8 mouse cellular contexts compared by ENCODE assay signal in genomic region chr9:37207929-37208411, GRCm38 (mm10). TPM values are rescaled to one million over a fixed set of nuclear protein-coding genes. Genes with fewer than 3 reads are reported as not detected.
DNase-seq lines count a peak whose midpoint lies in the region; ATAC-seq lines count a peak whose summit lies in the region.

Tmem218 (plus strand) TSS chr9:37208223.

- DNase-seq in B cell, adult 2 months, result peak; percentile 87 to 91
- peak; percentile 100 for DNase-seq in brain, adult 2 months (ENCODE audit: low read depth, low spot score)
- peak; percentile 98 for DNase-seq in heart, embryonic 10.5 days (ENCODE audit: low spot score)
- DNase-seq in liver, result peak; percentile 91
- peak; percentile 84 to 88 for DNase-seq in spleen, postnatal 4 days (ENCODE audit: low spot score in 2 of 2)

- no peaks in the 10 kb centered on the region for H3K36me3 ChIP-seq in heart, embryonic 10.5 days
- H3K36me3 ChIP-seq in kidney, embryonic 15.5 days, result no peaks in the 10 kb centered on the region

- H3K9ac ChIP-seq in kidney, embryonic 15.5 days, result peak within 1 kb of the TSS; percentile 71

- H3K4me3 ChIP-seq in heart, embryonic 10.5 days, result peak within 1 kb of the TSS; percentile 73
- peak within 1 kb of the TSS; percentile 69 for H3K4me3 ChIP-seq in kidney, embryonic 15.5 days (replicated peaks)

- peak within 1 kb of the TSS; percentile 92 for H3K27ac ChIP-seq in heart, embryonic 10.5 days
- peak within 1 kb of the TSS; percentile 87 for H3K27ac ChIP-seq in kidney, embryonic 15.5 days

- peak; percentile 99 for ATAC-seq in erythroblast, adult 5-6 weeks (replicated peaks; ENCODE audit: low FRiP score, poor library complexity, severe bottlenecking)
- peak; percentile 100 for ATAC-seq in kidney, embryonic 15.5 days (replicated peaks; ENCODE audit: low FRiP score)
- ATAC-seq in monocyte, adult 5-6 weeks (replicated peaks; ENCODE audit: insufficient number of reproducible peaks, low FRiP score, low TSS enrichment, poor library complexity, severe bottlenecking), result peak; percentile 100

- H3K9me3 ChIP-seq in heart, embryonic 10.5 days, result no peaks in the 10 kb centered on the region
- H3K9me3 ChIP-seq in kidney, embryonic 15.5 days (replicated peaks), result no peaks in the 10 kb centered on the region

- H3K4me1 ChIP-seq in heart, embryonic 10.5 days, result peaks cover 6% of the 10 kb centered on the region; the same call in 1 of the 2 replicates
- H3K4me1 ChIP-seq in kidney, embryonic 15.5 days, result peaks cover 19% of the 10 kb centered on the region

- WGBS in heart, embryonic 10.5 days, result under 1% methylated on average over 21 of the region's 21 CpGs
- under 1% methylated on average over 21 of the region's 21 CpGs for WGBS in kidney, embryonic 15.5 days

- peak within 1 kb of the TSS; percentile 77 for H3K4me2 ChIP-seq in kidney, embryonic 15.5 days

- no peaks in the 10 kb centered on the region for H3K27me3 ChIP-seq in heart, embryonic 10.5 days (ENCODE audit: insufficient read depth, poor library complexity, severe bottlenecking)
- no peaks in the 10 kb centered on the region for H3K27me3 ChIP-seq in kidney, embryonic 15.5 days

RNA-seq across cellular contexts. Expression of gene Tmem218, which starts in this region (rescaled TPM):
- total RNA-seq in erythroblast, adult 5-6 weeks (2015; ENCODE audit: low replicate concordance), result 2.5 TPM in 1 of 2 replicates, not detected in the other
- total RNA-seq in erythroblast, adult 5-6 weeks (2017; ENCODE audit: low replicate concordance), result 0.42 and 0.68 TPM in 2 replicates
- 7.7 and 9.0 TPM in 2 replicates for polyA plus RNA-seq in heart, embryonic 10.5 days (2016; fragmentation: Nextera tagmentation; extraction: Ambion mirVana)
- 11.4 and 11.7 TPM in 2 replicates for polyA plus RNA-seq in kidney, embryonic 15.5 days (2015; fragmentation: Nextera tagmentation; extraction: Ambion mirVana)
- total RNA-seq in monocyte, adult 5-6 weeks (2017), result 0.86 to 4.0 TPM (median 2.0 TPM) in 3 replicates

Comparison
In these comparisons a context has a peak if more than half of its experiments do, and no peak if none do; other contexts are left out.
1. Peak in every context shown above with its lines: DNase-seq, ATAC-seq, H3K4me3 ChIP-seq and H3K27ac ChIP-seq.